Mouse (Mus musculus) hindbrain, embryonic 13.5 days (tissue): ENCODE data around the gene Grin2c. TPM values are rescaled to one million over a fixed set of nuclear protein-coding genes. Genes with fewer than 3 reads are reported as not detected.
A peak's percentile ranks its signal among the peaks of the same experiment; 100 is the strongest.

Source experiments
- ATAC-seq: fragments of 200-750 bp; cut with Nextera tagmentation; 2 replicates; pipeline ENCODE4 v1.8.0; 2017; ENCODE audit warnings: moderate TSS enrichment; ENCODE audit not compliant: low FRiP score
- H3K27ac ChIP-seq: fragments of 300-500 bp; sonication (generic); 2 replicates; pipeline ENCODE4 v1.5.1; 2015; ENCODE audit warnings: inconsistent platforms, mild to moderate bottlenecking, moderate library complexity
- H3K27me3 ChIP-seq: fragments of 300-500 bp; sonication (generic); 2 replicates; pipeline ENCODE4 v1.6.1; 2015; ENCODE audit warnings: mild to moderate bottlenecking, inconsistent platforms
- H3K36me3 ChIP-seq: fragments of 300-500 bp; sonication (generic); 2 replicates; pipeline ENCODE4 v1.6.1; 2015; ENCODE audit warnings: mild to moderate bottlenecking, inconsistent platforms
- H3K4me1 ChIP-seq: fragments of 300-500 bp; sonication (generic); replicated peaks from 2 replicates; pipeline ENCODE4 v1.6.1; 2015; ENCODE audit warnings: inconsistent platforms
- H3K4me2 ChIP-seq: fragments of 300-500 bp; sonication (generic); 2 replicates; pipeline ENCODE4 v1.6.1; 2015; ENCODE audit warnings: inconsistent platforms, mild to moderate bottlenecking, moderate library complexity
- H3K4me3 ChIP-seq: fragments of 300-500 bp; sonication (generic); 2 replicates; pipeline ENCODE4 v1.5.1; 2015; ENCODE audit warnings: mild to moderate bottlenecking, inconsistent platforms
- H3K9ac ChIP-seq: fragments of 300-500 bp; sonication (generic); 2 replicates; pipeline ENCODE4 v1.6.1; 2015; ENCODE audit warnings: mild to moderate bottlenecking, inconsistent platforms
- H3K9me3 ChIP-seq: fragments of 300-500 bp; sonication (generic); 2 replicates; pipeline ENCODE4 v1.6.1; 2016; ENCODE audit warnings: inconsistent platforms
- WGBS: fragments of 180-500 bp; shearing (Covaris S2); methylation state at CpG from one replicate; pipeline ENCODE4 v1.1.7; 2015; 5-methylcytosine and 5-hydroxymethylcytosine counted together
- polyA plus RNA-seq: library from polyadenylated mRNA; unstranded; fragments of >200 nt; fragmentation: Nextera tagmentation; extraction: Ambion mirVana; gene quantifications from 2 replicates; pipeline ENCODE4 v1.2.1, GENCODE M21; 2015

Gene Grin2c
- polyA plus RNA-seq, 1 experiment from 2014 or later: 0.22 TPM

GRCm38 (mm10) chr11:115223877-115224276, 43.2 kb downstream of the Grin2c start:
- WGBS: 73% methylated on average over 6 of the region's 6 CpGs

GRCm38 (mm10) chr11:115223451-115223850, 43.6 kb downstream of the Grin2c start:
- Histone ChIP-seq H3K9ac (0 out of 2 replicates have a peak overlapping the region, but pooled peaks have one; percentile 3), H3K27me3 (peaks cover 24% of the 10 kb centered on the region), H3K4me3 (no peak overlapping the region), H3K9me3 (no peaks in the 10 kb centered on the region), H3K27ac (no peak overlapping the region), H3K36me3 (no peaks in the 10 kb centered on the region; the same call in 1 of the 2 replicates), H3K4me1 (peaks cover 63% of the 10 kb centered on the region), H3K4me2 (no peak overlapping the region)
- 73% methylated on average over 11 of the region's 11 CpGs for WGBS
- ATAC-seq: no peak

More at GRCm38 (mm10) chr11:115223877-115224276, 43.2 kb downstream of the Grin2c start:
- no peak overlapping the region for H3K27ac ChIP-seq
- H3K27me3 ChIP-seq: peaks cover 27% of the 10 kb centered on the region
- ATAC-seq: no peak
- H3K9me3 ChIP-seq: no peaks in the 10 kb centered on the region
- H3K36me3 ChIP-seq: no peaks in the 10 kb centered on the region; the same call in 1 of the 2 replicates
- H3K4me3 ChIP-seq: no peak overlapping the region
- H3K4me2 ChIP-seq: no peak overlapping the region
- peaks cover 66% of the 10 kb centered on the region for H3K4me1 ChIP-seq
- no peak overlapping the region; the same call in 1 of the 2 replicates for H3K9ac ChIP-seq

- Histone ChIP-seq H3K27me3 (peaks cover 26% of the 10 kb centered on the region), H3K4me1 (peaks cover 63% of the 10 kb centered on the region), H3K4me3 (no peak overlapping the region), H3K9ac (no peak overlapping the region), H3K27ac (no peak overlapping the region), H3K9me3 (no peaks in the 10 kb centered on the region), H3K36me3 (no peaks in the 10 kb centered on the region; the same call in 1 of the 2 replicates), H3K4me2 (no peak overlapping the region)
- ATAC-seq: no peak
- 53% methylated on average over 5 of the region's 5 CpGs for WGBS
Measured at GRCm38 (mm10) chr11:115222570-115222969, 44.5 kb downstream of the Grin2c start.

- Histone ChIP-seq H3K9ac (no peak overlapping the region), H3K4me1 (peaks cover 63% of the 10 kb centered on the region), H3K27me3 (peaks cover 26% of the 10 kb centered on the region), H3K9me3 (no peaks in the 10 kb centered on the region), H3K36me3 (no peaks in the 10 kb centered on the region; the same call in 1 of the 2 replicates), H3K27ac (no peak overlapping the region), H3K4me3 (no peak overlapping the region), H3K4me2 (no peak overlapping the region)
- 53% methylated on average over 12 of the region's 12 CpGs for WGBS
- ATAC-seq: no peak
Measured at GRCm38 (mm10) chr11:115222077-115222476, 45.0 kb downstream of the Grin2c start.

- Histone ChIP-seq H3K36me3 (peaks cover 9% of the 10 kb centered on the region), H3K4me1 (peaks cover 43% of the 10 kb centered on the region), H3K27me3 (peaks cover 20% of the 10 kb centered on the region), H3K4me2 (no peak overlapping the region), H3K9me3 (no peaks in the 10 kb centered on the region), H3K9ac (no peak overlapping the region), H3K4me3 (no peak overlapping the region), H3K27ac (no peak overlapping the region)
- WGBS: 94% methylated on average over 10 of the region's 10 CpGs
- no peak for ATAC-seq
Measured at GRCm38 (mm10) chr11:115219685-115220084, 47.4 kb downstream of the Grin2c start.

- Histone ChIP-seq H3K27ac (no peak overlapping the region), H3K4me2 (no peak overlapping the region), H3K4me1 (peaks cover 43% of the 10 kb centered on the region), H3K36me3 (peaks cover 12% of the 10 kb centered on the region), H3K9ac (no peak overlapping the region), H3K27me3 (peaks cover 18% of the 10 kb centered on the region), H3K4me3 (no peak overlapping the region), H3K9me3 (no peaks in the 10 kb centered on the region)
- 86% methylated on average over 9 of the region's 9 CpGs for WGBS
- no peak for ATAC-seq
Measured at GRCm38 (mm10) chr11:115219263-115219662, 47.8 kb downstream of the Grin2c start.

GRCm38 (mm10) chr11:115217439-115218410, 49.3 kb downstream of the Grin2c start:
- 56% methylated on average over 18 of the region's 18 CpGs for WGBS
- peak; percentile 58; the same call in 1 of the 2 replicates for ATAC-seq
- Histone ChIP-seq H3K4me1 (peaks cover 36% of the 10 kb centered on the region), H3K4me3 (no peak overlapping the region), H3K27me3 (peaks cover 17% of the 10 kb centered on the region; the same call in 1 of the 2 replicates), H3K36me3 (peaks cover 12% of the 10 kb centered on the region), H3K4me2 (no peak overlapping the region), H3K27ac (peak overlapping the region; percentile 69), H3K9ac (0 out of 2 replicates have a peak overlapping the region, but pooled peaks have one; percentile 13), H3K9me3 (no peaks in the 10 kb centered on the region)

- Histone ChIP-seq H3K27ac (no peak overlapping the region), H3K9ac (no peak overlapping the region), H3K4me2 (no peak overlapping the region), H3K27me3 (peaks cover 19% of the 10 kb centered on the region; the same call in 1 of the 2 replicates), H3K36me3 (peaks cover 12% of the 10 kb centered on the region), H3K9me3 (no peaks in the 10 kb centered on the region), H3K4me3 (no peak overlapping the region), H3K4me1 (peaks cover 44% of the 10 kb centered on the region)
- 53% methylated on average over 5 of the region's 5 CpGs for WGBS
- ATAC-seq: no peak
Measured at GRCm38 (mm10) chr11:115215123-115215522, 51.9 kb downstream of the Grin2c start.

- ATAC-seq: no peak
- Histone ChIP-seq H3K36me3 (peaks cover 27% of the 10 kb centered on the region), H3K9ac (no peak overlapping the region), H3K9me3 (no peaks in the 10 kb centered on the region), H3K4me2 (no peak overlapping the region), H3K4me3 (no peak overlapping the region), H3K27ac (no peak overlapping the region), H3K4me1 (peaks cover 58% of the 10 kb centered on the region), H3K27me3 (peaks cover 17% of the 10 kb centered on the region; the same call in 1 of the 2 replicates)
- WGBS: 41% methylated on average over 13 of the region's 13 CpGs
Measured at GRCm38 (mm10) chr11:115212116-115212515, 54.9 kb downstream of the Grin2c start.

- no peak for ATAC-seq
- no peak overlapping the region for H3K4me2 ChIP-seq
- H3K9me3 ChIP-seq: no peaks in the 10 kb centered on the region
- H3K4me3 ChIP-seq: no peak overlapping the region
- peaks cover 39% of the 10 kb centered on the region for H3K36me3 ChIP-seq
- 0 out of 2 replicates have a peak overlapping the region, but pooled peaks have one; percentile 6 for H3K9ac ChIP-seq
- peaks cover 18% of the 10 kb centered on the region for H3K27me3 ChIP-seq
- H3K4me1 ChIP-seq: peaks cover 75% of the 10 kb centered on the region
- 76% methylated on average over 7 of the region's 7 CpGs for WGBS
- H3K27ac ChIP-seq: no peak overlapping the region
Measured at GRCm38 (mm10) chr11:115209958-115210357, 57.1 kb downstream of the Grin2c start.

GRCm38 (mm10) chr11:115208776-115209732, 58.0 kb downstream of the Grin2c start:
- H3K9ac ChIP-seq: no peak overlapping the region
- H3K36me3 ChIP-seq: peaks cover 40% of the 10 kb centered on the region
- H3K4me1 ChIP-seq: peaks cover 76% of the 10 kb centered on the region
- no peak overlapping the region for H3K4me3 ChIP-seq
- no peaks in the 10 kb centered on the region for H3K9me3 ChIP-seq
- H3K27me3 ChIP-seq: peaks cover 19% of the 10 kb centered on the region
- H3K27ac ChIP-seq: no peak overlapping the region
- ATAC-seq: no peak
- no peak overlapping the region for H3K4me2 ChIP-seq
- 76% methylated on average over 25 of the region's 25 CpGs for WGBS
